Mouse (Mus musculus) hindbrain, embryonic 11.5 days (tissue): ENCODE data around the gene Kcnk18. TPM values are rescaled to one million over a fixed set of nuclear protein-coding genes. Genes with fewer than 3 reads are reported as not detected.

ENCODE experiments used
- ATAC-seq: fragments of 200-750 bp; cut with Nextera tagmentation; 2 replicates; pipeline ENCODE4 v1.8.0; 2017; ENCODE audit warnings: mild to moderate bottlenecking, moderate TSS enrichment, moderate library complexity; ENCODE audit not compliant: low FRiP score
- DNase-seq: peaks from one replicate; pipeline ENCODE4 v3.0.0-alpha.2; 2015; ENCODE audit warnings: low spot score
- H3K27ac ChIP-seq: fragments of 300-500 bp; sonication (generic); 2 replicates; pipeline ENCODE4 v1.5.1; 2014; ENCODE audit warnings: mild to moderate bottlenecking, low read depth, low read length
- H3K27me3 ChIP-seq: fragments of 300-500 bp; sonication (generic); 2 replicates; pipeline ENCODE4 v1.6.1; 2014; ENCODE audit warnings: mild to moderate bottlenecking, low read length, moderate library complexity, mixed read lengths; ENCODE audit not compliant: control insufficient read depth, insufficient read depth
- H3K36me3 ChIP-seq: fragments of 300-500 bp; sonication (generic); 2 replicates; pipeline ENCODE4 v1.6.1; 2014; ENCODE audit warnings: mild to moderate bottlenecking, low read length, moderate library complexity, mixed read lengths; ENCODE audit not compliant: control insufficient read depth, insufficient read depth
- H3K4me1 ChIP-seq: fragments of 300-500 bp; sonication (generic); replicated peaks from 2 replicates; pipeline ENCODE4 v1.6.1; 2014; ENCODE audit warnings: low read length, mixed read lengths; ENCODE audit not compliant: control insufficient read depth, insufficient read depth
- H3K4me2 ChIP-seq: fragments of 300-500 bp; sonication (generic); replicated peaks from 2 replicates; pipeline ENCODE4 v1.6.1; 2014; ENCODE audit warnings: mild to moderate bottlenecking, low read depth, low read length
- H3K4me3 ChIP-seq: fragments of 300-500 bp; sonication (generic); 2 replicates; pipeline ENCODE4 v1.5.1; 2014; ENCODE audit warnings: low read depth, low read length
- H3K9ac ChIP-seq: fragments of 300-500 bp; sonication (generic); 2 replicates; pipeline ENCODE4 v1.6.1; 2014; ENCODE audit warnings: low read depth, low read length
- H3K9me3 ChIP-seq: fragments of 300-500 bp; sonication (generic); 2 replicates; pipeline ENCODE4 v1.6.1; 2016; ENCODE audit warnings: low read length; ENCODE audit not compliant: control insufficient read depth
- WGBS: fragments of 180-500 bp; shearing (Covaris S2); extraction: QIAGEN DNeasy Blood & Tissue Kit; methylation state at CpG from one replicate; pipeline ENCODE4 v1.1.7; 2014; 5-methylcytosine and 5-hydroxymethylcytosine counted together
- polyA plus RNA-seq: library from polyadenylated mRNA; unstranded; fragments of >200 nt; fragmentation: Nextera tagmentation; extraction: Ambion mirVana; gene quantifications from 2 replicates; pipeline ENCODE4 v1.2.1, GENCODE M21; 2014

Kcnk18 gene
- polyA plus RNA-seq, 1 experiment from 2014 or later = not detected

- H3K9me3 ChIP-seq = no peaks in the 10 kb centered on the region
- H3K27me3 ChIP-seq = no peaks in the 10 kb centered on the region
- H3K27ac ChIP-seq = no peak overlapping the region
- no peak overlapping the region for H3K4me2 ChIP-seq
- no peaks in the 10 kb centered on the region for H3K36me3 ChIP-seq
- ATAC-seq (no peak), DNase-seq (no peak)
- no peak overlapping the region for H3K4me3 ChIP-seq
- H3K4me1 ChIP-seq = no peaks in the 10 kb centered on the region
- H3K9ac ChIP-seq = no peak overlapping the region
Observed at GRCm38 (mm10) chr19:59280841-59281240, 61.8 kb downstream of the Kcnk18 start.

GRCm38 (mm10) chr19:59282001-59282400 is 63.0 kb downstream of the Kcnk18 start:
- Histone ChIP-seq H3K4me2 (no peak overlapping the region), H3K4me1 (no peaks in the 10 kb centered on the region), H3K27me3 (no peaks in the 10 kb centered on the region), H3K4me3 (no peak overlapping the region), H3K9me3 (no peaks in the 10 kb centered on the region), H3K9ac (no peak overlapping the region), H3K36me3 (no peaks in the 10 kb centered on the region), H3K27ac (no peak overlapping the region)
- 78% methylated on average over 3 of the region's 3 CpGs for WGBS
- DNase-seq (no peak), ATAC-seq (no peak)

Other genes with a start within 250 kb of the Kcnk18 start
- gene Shtn1, start 143.1 kb upstream of the Kcnk18 start, polyA plus RNA-seq = 2.5 and 4.0 TPM in 2 replicates
- gene Vax1, start 49.2 kb upstream of the Kcnk18 start, polyA plus RNA-seq = 0.14 TPM in 1 of 2 replicates, not detected in the other
- gene Slc18a2, start 41.7 kb downstream of the Kcnk18 start, polyA plus RNA-seq = 17.3 and 18.1 TPM in 2 replicates
- gene Rps12-ps3, start 103.1 kb downstream of the Kcnk18 start, polyA plus RNA-seq = 14.9 and 16.3 TPM in 2 replicates
- 14.1 and 18.2 TPM in 2 replicates for gene Pdzd8, start 126.6 kb downstream of the Kcnk18 start, polyA plus RNA-seq
- 1.0 and 1.4 TPM in 2 replicates for gene Emx2, start 239.2 kb downstream of the Kcnk18 start, polyA plus RNA-seq